ENCODE assay signal across 17 mouse cellular contexts in the genomic region with DNA sequence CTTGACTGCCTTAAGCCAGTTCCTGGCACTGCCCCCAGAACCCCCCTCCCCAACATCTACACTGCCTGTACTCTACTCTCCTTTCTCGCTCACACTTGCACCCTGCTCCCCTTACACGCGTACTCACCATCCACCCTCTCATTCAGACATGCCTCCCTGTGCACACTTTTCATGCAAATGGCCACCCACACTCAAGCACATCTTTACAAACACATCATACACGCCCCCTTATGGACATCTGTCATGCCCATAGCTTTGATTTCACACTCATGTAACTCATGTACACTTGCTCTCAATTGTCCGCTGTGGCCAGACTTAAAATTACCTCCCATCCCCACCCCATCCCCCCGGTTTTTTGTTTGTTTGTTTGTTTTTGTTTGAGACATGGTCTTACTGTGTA.
"Had no signal": no experiment of that assay in that cellular context is flagged by ENCODE, and none has a peak within 500 bp of the region (broad histone marks: within the 10 kb centered on the region; RNA-seq: fewer than 3 reads in every experiment).

No protein-coding gene starts in this region.

- H3K9ac ChIP-seq: limb, embryonic 12.5 days; limb, embryonic 15.5 days; liver, embryonic 15.5 days; midbrain, embryonic 13.5 days; neural tube, embryonic 12.5 days; neural tube, embryonic 15.5 days had no signal

- H3K9me3 ChIP-seq: limb, embryonic 12.5 days; limb, embryonic 15.5 days; liver, embryonic 15.5 days; megakaryocyte, embryonic 14.5 days; midbrain, embryonic 10.5 days; midbrain, embryonic 13.5 days; neural tube, embryonic 12.5 days; neural tube, embryonic 15.5 days had no signal

- H3K4me3 ChIP-seq: limb, embryonic 12.5 days; limb, embryonic 15.5 days; liver, embryonic 15.5 days; megakaryocyte, embryonic 14.5 days; midbrain, embryonic 10.5 days; midbrain, embryonic 13.5 days; neural tube, embryonic 12.5 days; neural tube, embryonic 15.5 days had no signal

- H3K36me3 ChIP-seq: limb, embryonic 12.5 days; limb, embryonic 15.5 days; liver, embryonic 15.5 days; midbrain, embryonic 10.5 days; midbrain, embryonic 13.5 days; neural tube, embryonic 12.5 days; neural tube, embryonic 15.5 days had no signal

- ATAC-seq: midbrain, embryonic 13.5 days had no signal

- H3K27ac ChIP-seq: limb, embryonic 12.5 days; limb, embryonic 15.5 days; liver, embryonic 15.5 days; midbrain, embryonic 10.5 days; midbrain, embryonic 13.5 days; neural tube, embryonic 12.5 days; neural tube, embryonic 15.5 days had no signal

- H3K27me3 ChIP-seq: neural tube, embryonic 12.5 days had no signal

- H3K4me2 ChIP-seq: limb, embryonic 12.5 days; limb, embryonic 15.5 days; liver, embryonic 11.5 days; liver, embryonic 15.5 days; midbrain, embryonic 13.5 days; neural tube, embryonic 12.5 days; neural tube, embryonic 15.5 days had no signal

- DNase-seq: kidney, adult 9 months; kidney, postnatal 14 days; kidney, postnatal 4 days; left cerebral cortex, postnatal 4 days; lung, adult 2 months; right cerebral cortex, postnatal 25 days; thymus, adult 18-20 months; thymus, postnatal 36 days had no signal
